Mouse (Mus musculus) embryonic facial prominence, embryonic 13.5 days (tissue): ENCODE data around the gene Ccdc191. TPM values are rescaled to one million over a fixed set of nuclear protein-coding genes. Genes with fewer than 3 reads are reported as not detected.

ENCODE experiments used
- ATAC-seq: fragments of 200-750 bp; cut with Nextera tagmentation; 2 replicates; pipeline ENCODE4 v1.8.0; 2017; ENCODE audit warnings: low read depth; ENCODE audit not compliant: insufficient number of reproducible peaks, insufficient read depth, low FRiP score, low TSS enrichment
- H3K27ac ChIP-seq: fragments of 300-500 bp; sonication (generic); 2 replicates; pipeline ENCODE4 v1.5.1; 2015; ENCODE audit warnings: moderate library complexity, mild to moderate bottlenecking, inconsistent platforms
- H3K27me3 ChIP-seq: fragments of 300-500 bp; sonication (generic); 2 replicates; pipeline ENCODE4 v1.6.1; 2015; ENCODE audit warnings: mild to moderate bottlenecking, inconsistent platforms
- H3K36me3 ChIP-seq: fragments of 300-500 bp; sonication (generic); 2 replicates; pipeline ENCODE4 v1.6.1; 2015; ENCODE audit warnings: mild to moderate bottlenecking, inconsistent platforms
- H3K4me1 ChIP-seq: fragments of 300-500 bp; sonication (generic); 2 replicates; pipeline ENCODE4 v1.6.1; 2015; ENCODE audit warnings: inconsistent platforms
- H3K4me2 ChIP-seq: fragments of 300-500 bp; sonication (generic); 2 replicates; pipeline ENCODE4 v1.6.1; 2015; ENCODE audit warnings: moderate library complexity, mild to moderate bottlenecking, inconsistent platforms
- H3K4me3 ChIP-seq: fragments of 300-500 bp; sonication (generic); 2 replicates; pipeline ENCODE4 v1.5.1; 2015; ENCODE audit warnings: mild to moderate bottlenecking, inconsistent platforms
- H3K9ac ChIP-seq: fragments of 300-500 bp; sonication (generic); 2 replicates; pipeline ENCODE4 v1.6.1; 2015; ENCODE audit warnings: mild to moderate bottlenecking, inconsistent platforms
- H3K9me3 ChIP-seq: fragments of 300-500 bp; sonication (generic); 2 replicates; pipeline ENCODE4 v1.6.1; 2016; ENCODE audit warnings: inconsistent platforms
- WGBS: fragments of 180-500 bp; shearing (Covaris S2); methylation state at CpG from one replicate; pipeline ENCODE4 v1.1.7; 2015; ENCODE audit warnings: mixed read lengths; 5-methylcytosine and 5-hydroxymethylcytosine counted together
- polyA plus RNA-seq: library from polyadenylated mRNA; unstranded; fragments of >200 nt; fragmentation: Nextera tagmentation; extraction: Ambion mirVana; gene quantifications from 2 replicates; pipeline ENCODE4 v1.2.1, GENCODE M21; 2015

The Ccdc191 gene
- polyA plus RNA-seq, 1 experiment from 2014 or later, result 18.7 TPM

DNA sequence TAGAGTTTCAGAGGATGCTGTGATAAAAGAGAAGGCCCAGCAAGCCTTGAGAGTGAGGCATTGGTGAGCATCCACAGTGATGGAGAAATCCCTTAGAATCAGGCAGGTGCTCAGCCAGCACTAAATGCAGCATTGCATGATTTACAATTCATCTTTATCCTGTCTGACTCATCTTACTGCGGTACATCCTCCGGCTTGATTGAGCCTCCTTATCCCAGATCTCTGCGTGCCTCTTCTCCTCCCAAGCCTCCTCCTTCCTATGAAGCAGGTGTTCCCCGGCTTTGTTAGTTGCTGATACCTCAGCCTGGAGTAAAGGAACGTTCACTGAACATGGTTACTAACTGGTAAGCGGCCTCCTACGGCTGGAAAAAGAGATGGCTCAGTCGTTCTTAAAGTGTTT, 4.9 kb downstream of the Ccdc191 start:
- H3K36me3 ChIP-seq, result no peaks in the 10 kb centered on the region
- WGBS, result 89% methylated on average over 8 of the region's 8 CpGs
- ATAC-seq, result no peak
- no peak overlapping the region for H3K27ac ChIP-seq
- H3K4me2 ChIP-seq, result no peak overlapping the region
- H3K4me1 ChIP-seq, result peaks cover 6% of the 10 kb centered on the region; the same call in 1 of the 2 replicates
- no peak overlapping the region for H3K9ac ChIP-seq
- no peaks in the 10 kb centered on the region for H3K27me3 ChIP-seq
- H3K4me3 ChIP-seq, result no peak overlapping the region
- H3K9me3 ChIP-seq, result no peaks in the 10 kb centered on the region

DNA sequence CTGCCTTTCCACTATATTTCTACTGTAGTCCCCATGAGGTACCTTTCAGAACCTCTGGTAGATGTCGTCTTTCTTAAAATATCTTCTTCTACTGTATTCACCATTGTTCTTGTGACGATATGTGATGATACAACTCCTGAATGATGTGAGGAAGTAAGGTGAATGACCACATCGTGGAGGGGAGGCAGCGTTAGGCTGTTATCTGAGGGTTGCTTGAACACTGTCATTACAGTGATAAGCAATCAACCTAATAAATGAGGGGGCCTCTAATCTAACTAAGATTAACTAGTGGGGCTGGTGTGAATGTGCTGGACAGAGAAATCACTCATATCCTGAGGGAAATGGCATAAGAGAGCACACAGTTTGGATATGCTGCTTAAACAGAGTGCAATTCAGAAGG, 10.5 kb downstream of the Ccdc191 start:
- Histone ChIP-seq H3K27me3 (no peaks in the 10 kb centered on the region), H3K9me3 (no peaks in the 10 kb centered on the region), H3K4me2 (no peak overlapping the region), H3K27ac (no peak overlapping the region), H3K4me1 (no peaks in the 10 kb centered on the region), H3K9ac (no peak overlapping the region), H3K4me3 (no peak overlapping the region), H3K36me3 (no peaks in the 10 kb centered on the region)
- 91% methylated on average over 4 of the region's 4 CpGs for whole genome bisulfite sequencing
- no peak for ATAC-seq

DNA sequence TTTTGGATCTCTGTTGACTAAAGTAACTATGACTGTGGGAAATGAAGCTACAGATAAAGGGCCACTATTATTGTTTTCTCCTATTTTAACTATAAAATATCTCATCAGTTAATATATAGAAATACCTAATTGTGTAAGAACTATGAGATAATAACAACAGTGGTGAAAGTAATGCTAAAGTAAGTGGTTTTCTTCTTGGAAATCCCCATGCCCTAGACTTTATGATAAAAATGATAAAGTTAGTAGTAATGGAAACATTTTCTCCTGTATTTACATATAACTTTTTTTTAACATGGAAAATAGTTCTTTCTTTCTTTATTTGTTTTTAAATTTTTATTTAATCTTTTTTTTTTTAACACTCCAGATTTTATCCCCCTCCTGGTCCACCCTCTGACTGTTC, 11.0 kb downstream of the Ccdc191 start:
- no peak overlapping the region for H3K9ac ChIP-seq
- no peaks in the 10 kb centered on the region for H3K36me3 ChIP-seq
- H3K4me1 ChIP-seq, result no peaks in the 10 kb centered on the region
- no peak overlapping the region for H3K4me2 ChIP-seq
- no peak for ATAC-seq
- no peak overlapping the region for H3K27ac ChIP-seq
- no peak overlapping the region for H3K4me3 ChIP-seq
- H3K9me3 ChIP-seq, result no peaks in the 10 kb centered on the region
- H3K27me3 ChIP-seq, result no peaks in the 10 kb centered on the region

DNA sequence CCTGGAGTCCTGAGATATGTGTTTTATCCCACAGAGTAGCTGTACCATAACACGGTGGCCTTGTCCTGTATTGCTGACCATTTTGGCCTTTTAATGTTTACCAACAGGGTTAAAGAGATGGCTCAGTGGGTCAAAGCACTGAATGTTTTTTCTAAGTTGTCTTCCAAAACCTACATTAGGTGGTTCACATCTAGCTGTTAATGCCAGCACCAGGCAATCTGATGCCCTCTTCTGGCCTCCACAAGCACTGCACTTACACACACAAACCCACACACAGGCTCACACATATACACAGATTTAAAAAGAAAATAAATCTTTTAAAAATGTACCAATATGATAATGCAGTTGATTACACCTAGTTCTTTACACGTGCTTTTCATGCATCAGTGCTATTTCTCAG, 19.3 kb downstream of the Ccdc191 start:
- H3K4me3 ChIP-seq, result no peak overlapping the region
- H3K36me3 ChIP-seq, result peaks cover 10% of the 10 kb centered on the region; the same call in 1 of the 2 replicates
- no peak overlapping the region for H3K9ac ChIP-seq
- H3K4me1 ChIP-seq, result no peaks in the 10 kb centered on the region
- H3K27me3 ChIP-seq, result no peaks in the 10 kb centered on the region
- 88% methylated on average over 2 of the region's 2 CpGs for WGBS
- ATAC-seq, result no peak
- no peak overlapping the region for H3K27ac ChIP-seq
- no peak overlapping the region for H3K4me2 ChIP-seq
- no peaks in the 10 kb centered on the region for H3K9me3 ChIP-seq

DNA sequence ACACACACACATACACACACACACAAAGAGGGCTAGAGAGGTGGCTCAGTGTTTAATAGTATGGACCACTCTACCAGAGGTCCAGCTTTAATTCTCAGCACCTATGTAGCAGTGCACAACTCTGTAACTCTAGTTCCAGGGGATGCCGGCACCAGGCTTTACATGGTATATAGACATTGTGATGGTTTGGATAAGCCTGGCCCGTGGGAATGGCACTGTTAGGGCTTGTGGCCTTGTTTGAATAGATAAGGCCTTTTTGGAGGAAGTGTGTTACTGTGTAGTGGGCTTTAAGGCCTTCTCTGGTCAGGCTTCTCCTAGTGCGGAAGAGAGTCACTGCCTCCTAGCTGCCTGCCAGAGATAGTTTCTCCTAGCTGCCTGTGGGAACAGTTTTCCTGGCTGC, 29.3 kb downstream of the Ccdc191 start:
- Histone ChIP-seq H3K9me3 (no peaks in the 10 kb centered on the region), H3K4me2 (no peak overlapping the region), H3K36me3 (no peaks in the 10 kb centered on the region; the same call in 1 of the 2 replicates), H3K4me1 (no peaks in the 10 kb centered on the region), H3K9ac (no peak overlapping the region), H3K4me3 (no peak overlapping the region), H3K27me3 (no peaks in the 10 kb centered on the region), H3K27ac (no peak overlapping the region)
- 96% methylated on average over 3 of the region's 3 CpGs for WGBS
- ATAC-seq, result no peak

DNA sequence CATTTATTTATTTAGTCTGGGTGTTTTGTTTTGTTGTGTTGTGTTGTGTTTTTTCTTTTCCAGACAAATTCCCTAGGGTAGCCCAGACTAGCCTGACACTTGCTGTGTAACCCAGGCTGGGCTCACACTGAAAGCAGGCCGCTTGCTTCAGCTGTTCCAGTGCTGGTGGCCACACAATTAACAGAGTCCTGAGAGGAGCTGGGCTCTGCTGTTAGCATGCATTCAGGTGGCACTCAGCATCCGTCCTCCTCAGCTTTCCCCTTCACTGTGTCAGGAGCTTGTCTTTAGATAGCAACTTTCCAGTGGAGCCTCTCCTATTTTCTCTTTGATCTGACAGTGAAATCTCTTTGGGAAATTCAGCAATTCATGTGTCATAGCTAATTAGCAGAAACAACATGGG, 32.4 kb downstream of the Ccdc191 start:
- Histone ChIP-seq H3K4me1 (no peaks in the 10 kb centered on the region), H3K9ac (no peak overlapping the region), H3K27ac (no peak overlapping the region), H3K27me3 (no peaks in the 10 kb centered on the region), H3K4me2 (no peak overlapping the region), H3K4me3 (no peak overlapping the region), H3K9me3 (no peaks in the 10 kb centered on the region), H3K36me3 (no peaks in the 10 kb centered on the region)
- ATAC-seq, result no peak
- WGBS, result 66% methylated on average over 2 of the region's 2 CpGs

DNA sequence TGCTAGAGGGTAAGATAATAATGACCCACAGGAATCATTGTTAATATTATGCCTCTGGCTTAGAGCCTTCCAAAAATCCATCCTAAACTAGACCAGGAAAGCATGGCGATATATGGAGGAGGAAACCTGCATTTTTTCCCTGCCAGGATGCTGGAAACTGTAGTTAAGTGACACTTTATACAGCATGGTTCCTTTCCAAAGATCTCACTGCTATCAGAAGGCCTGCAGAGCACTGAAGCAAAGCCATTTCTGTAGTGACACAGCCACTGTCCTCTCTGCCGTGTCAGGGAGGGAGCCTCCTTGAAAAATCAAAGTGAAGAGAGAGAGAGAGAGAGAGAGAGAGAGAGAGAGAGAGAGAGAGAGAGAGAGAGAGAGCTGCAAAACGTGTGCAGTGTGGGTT, 33.0 kb downstream of the Ccdc191 start:
- Histone ChIP-seq H3K4me3 (no peak overlapping the region), H3K36me3 (no peaks in the 10 kb centered on the region), H3K27me3 (no peaks in the 10 kb centered on the region), H3K27ac (no peak overlapping the region), H3K9me3 (no peaks in the 10 kb centered on the region), H3K4me1 (no peaks in the 10 kb centered on the region), H3K4me2 (no peak overlapping the region), H3K9ac (no peak overlapping the region)
- WGBS, result 58% methylated on average over 3 of the region's 3 CpGs
- no peak for ATAC-seq

DNA sequence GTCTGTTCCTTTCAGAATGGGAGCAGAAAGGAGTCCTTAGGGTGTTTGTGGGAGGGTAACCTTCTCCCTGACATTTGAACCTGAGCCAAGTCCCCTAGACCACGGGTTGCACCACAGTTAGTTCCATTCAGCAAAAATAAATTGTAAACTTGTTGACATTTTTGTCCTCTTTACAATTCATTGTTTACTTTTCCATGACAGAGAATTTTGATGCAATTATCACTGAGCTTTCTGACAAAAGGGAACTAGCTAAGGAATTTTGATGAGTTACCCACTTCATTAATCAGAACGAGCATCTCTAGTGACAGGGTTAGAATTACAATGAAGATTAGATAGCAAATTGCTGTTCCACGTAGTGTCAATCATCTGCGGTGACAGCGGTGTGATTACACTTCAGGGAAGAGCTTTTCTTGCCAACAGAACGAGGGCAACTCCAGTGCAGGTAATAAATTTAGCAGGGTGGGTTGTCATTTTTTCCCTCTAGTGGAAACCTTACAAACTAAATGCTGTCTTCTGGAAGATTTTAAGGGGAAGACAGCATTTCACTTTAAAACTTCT, 35.5 kb downstream of the Ccdc191 start:
- Histone ChIP-seq H3K27me3 (no peaks in the 10 kb centered on the region), H3K36me3 (no peaks in the 10 kb centered on the region), H3K4me1 (no peaks in the 10 kb centered on the region), H3K27ac (no peak overlapping the region), H3K4me2 (no peak overlapping the region), H3K9ac (no peak overlapping the region), H3K4me3 (no peak overlapping the region), H3K9me3 (no peaks in the 10 kb centered on the region)
- WGBS, result 63% methylated on average over 6 of the region's 6 CpGs
- ATAC-seq, result no peak

DNA sequence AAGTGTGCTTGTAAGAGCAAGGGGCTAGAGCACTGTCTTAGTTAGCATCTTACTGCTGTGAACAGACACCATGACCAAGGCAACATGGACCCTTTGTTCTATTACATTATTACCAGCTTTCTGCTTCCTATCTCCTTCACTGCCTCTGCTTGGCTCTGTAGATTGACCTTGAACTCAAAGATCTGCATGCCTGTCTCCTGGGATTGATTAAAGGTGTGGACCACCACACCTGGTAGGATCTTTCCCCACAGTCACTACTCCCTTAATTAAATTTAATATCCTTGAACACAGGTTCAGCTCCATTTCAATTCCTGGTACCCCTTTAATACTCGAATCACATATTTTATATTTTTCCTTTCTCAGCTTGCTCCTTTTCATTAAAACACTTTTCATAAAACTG, 36.2 kb downstream of the Ccdc191 start:
- no peaks in the 10 kb centered on the region for H3K4me1 ChIP-seq
- H3K4me2 ChIP-seq, result no peak overlapping the region
- ATAC-seq, result no peak
- H3K4me3 ChIP-seq, result no peak overlapping the region
- 85% methylated on average over 1 of the region's 1 CpGs for WGBS
- no peak overlapping the region for H3K9ac ChIP-seq
- H3K36me3 ChIP-seq, result no peaks in the 10 kb centered on the region
- no peaks in the 10 kb centered on the region for H3K27me3 ChIP-seq
- H3K27ac ChIP-seq, result no peak overlapping the region
- H3K9me3 ChIP-seq, result no peaks in the 10 kb centered on the region

DNA sequence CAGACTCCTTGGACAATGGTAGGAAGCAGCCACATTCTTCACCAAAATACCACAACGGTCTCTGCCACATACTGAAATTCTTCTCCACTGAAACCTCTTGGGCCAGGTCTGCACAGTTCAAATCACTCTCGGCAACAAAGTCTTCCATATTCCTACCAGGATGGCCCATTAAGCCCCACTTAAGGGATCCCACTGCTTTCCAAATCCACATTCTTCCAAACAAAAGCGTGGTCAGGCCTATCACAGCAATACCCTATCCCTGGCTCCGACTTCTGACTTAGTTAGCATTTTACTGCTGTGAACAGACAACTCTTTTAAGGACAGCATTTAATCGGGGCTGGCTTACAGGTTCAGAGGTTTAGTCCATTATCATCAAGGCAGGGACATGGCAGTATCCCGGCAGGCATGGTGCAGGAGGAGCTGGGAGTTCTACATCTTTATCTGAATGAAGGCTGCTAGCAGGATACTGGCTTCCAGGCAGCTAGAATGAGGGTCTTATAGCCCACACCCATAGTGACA, 36.8 kb downstream of the Ccdc191 start, which contains the start of gene Qtrt2:
Gene Qtrt2, minus strand, starts transcription at position 469 of the 519 bp plus-strand sequence.
- WGBS, result 74% methylated on average over 6 of the region's 6 CpGs
- Histone ChIP-seq H3K27ac (no peak within 1 kb of the TSS), H3K9ac (no peak within 1 kb of the TSS), H3K9me3 (no peaks in the 10 kb centered on the region), H3K27me3 (no peaks in the 10 kb centered on the region), H3K4me1 (no peaks in the 10 kb centered on the region), H3K36me3 (no peaks in the 10 kb centered on the region), H3K4me2 (no peak within 1 kb of the TSS), H3K4me3 (no peak within 1 kb of the TSS)
- ATAC-seq, result no peak

DNA sequence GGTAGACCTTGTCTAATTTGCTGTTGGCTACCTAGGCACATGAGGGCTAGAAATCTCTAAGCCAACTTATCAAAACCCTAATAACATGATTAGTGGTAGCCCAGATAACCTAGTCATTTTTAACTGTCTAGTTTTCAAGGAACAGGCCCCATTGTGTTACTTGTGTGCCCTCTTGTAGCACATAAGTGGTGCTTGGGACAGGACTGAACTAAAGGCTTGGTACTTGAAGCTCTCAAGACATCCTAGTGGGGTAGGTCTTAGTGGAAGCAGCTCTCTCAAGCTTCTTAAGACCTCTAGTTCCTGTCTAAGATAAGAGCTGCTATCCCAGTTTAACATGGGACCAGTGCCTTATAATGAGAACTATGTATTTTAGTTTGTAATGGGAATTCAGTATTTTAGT, 41.0 kb downstream of the Ccdc191 start:
- no peaks in the 10 kb centered on the region for H3K27me3 ChIP-seq
- no peak overlapping the region for H3K9ac ChIP-seq
- no peaks in the 10 kb centered on the region for H3K9me3 ChIP-seq
- no peak overlapping the region for H3K27ac ChIP-seq
- no peaks in the 10 kb centered on the region for H3K4me1 ChIP-seq
- no peak overlapping the region for H3K4me3 ChIP-seq
- no peaks in the 10 kb centered on the region for H3K36me3 ChIP-seq
- no peak for ATAC-seq
- H3K4me2 ChIP-seq, result no peak overlapping the region

DNA sequence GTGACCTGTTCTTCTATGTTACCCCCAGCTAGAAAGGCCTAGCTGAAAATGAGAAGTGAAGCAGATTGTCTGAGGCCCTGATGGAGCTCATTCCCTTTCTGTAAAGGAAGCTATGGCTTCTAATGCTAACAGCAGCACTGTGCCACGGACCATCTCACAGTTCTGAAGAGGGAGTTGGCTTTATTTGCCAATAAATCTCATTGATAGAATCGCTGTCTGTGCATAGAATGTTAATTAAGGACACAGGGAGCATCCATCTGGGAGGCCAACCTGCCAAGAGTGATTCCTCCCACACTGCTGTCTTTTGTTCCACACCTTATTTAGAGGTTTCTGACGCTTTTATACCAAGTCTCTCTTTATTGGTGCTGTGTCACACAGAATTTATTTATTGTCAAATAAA, 41.9 kb downstream of the Ccdc191 start:
- WGBS, result 89% methylated on average over 3 of the region's 3 CpGs

More for the DNA sequence above, 41.9 kb downstream of the Ccdc191 start:
- Histone ChIP-seq H3K4me2 (no peak overlapping the region), H3K9me3 (no peaks in the 10 kb centered on the region), H3K27me3 (no peaks in the 10 kb centered on the region), H3K36me3 (no peaks in the 10 kb centered on the region), H3K27ac (no peak overlapping the region), H3K4me1 (no peaks in the 10 kb centered on the region), H3K4me3 (no peak overlapping the region), H3K9ac (no peak overlapping the region)
- no peak for ATAC-seq
